Mouse (Mus musculus) spleen, adult 18-20 months (tissue): ENCODE measurements at regions not wholly inside any gene's neighbourhood (a gene's known extent, or its start where the extent isn't known, plus 50 kb on each side); places are given as distances from the start of the nearest gene placed in this dataset.
"Not testable (repeated sequence)": the region's sequence is repeated elsewhere in the genome, so short reads cannot be mapped to it uniquely, and the experiment has no call there.

Experiments used
- DNase-seq, 2 experiments: peaks; one replicate each; pipeline ENCODE4 v3.0.0; 2022; ENCODE audit warnings: mixed read lengths in 2 of 2

- no peak for DNase-seq
Measured at GRCm38 (mm10) chr16:30193294-30194261, 73.7 kb downstream of the Cpn2 start.

GRCm38 (mm10) chr16:30194836-30195235 lies 72.5 kb downstream of the Cpn2 start:
- DNase-seq: no peak

DNA sequence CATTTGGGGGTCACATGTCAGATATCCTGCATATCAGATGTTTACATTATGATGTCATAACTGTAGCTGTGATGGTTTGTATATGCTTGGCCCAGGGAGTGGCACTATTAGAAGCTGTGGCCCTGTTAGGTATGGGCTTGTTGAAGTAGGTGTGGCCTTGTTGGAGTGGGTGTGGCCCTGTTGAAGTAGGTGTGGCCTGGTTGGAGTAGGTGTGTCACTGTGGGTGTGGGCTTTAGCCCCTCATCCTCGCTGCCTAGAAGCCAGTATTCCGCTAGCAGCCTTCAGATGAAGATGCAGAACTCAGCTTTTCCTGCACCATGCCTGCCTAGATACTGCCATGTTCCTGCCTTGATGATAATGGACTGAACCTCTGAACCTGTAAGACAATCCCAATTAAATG lies 71.4 kb downstream of the Cpn2 start:
- DNase-seq: not testable (repeated sequence)

GRCm38 (mm10) chr16:30197351-30197750 lies 69.9 kb downstream of the Cpn2 start:
- no peak for DNase-seq

GRCm38 (mm10) chr16:30199836-30200235 lies 67.5 kb downstream of the Cpn2 start:
- DNase-seq: no peak

GRCm38 (mm10) chr16:30204144-30204543 lies 63.2 kb downstream of the Cpn2 start:
- no peak for DNase-seq

DNA sequence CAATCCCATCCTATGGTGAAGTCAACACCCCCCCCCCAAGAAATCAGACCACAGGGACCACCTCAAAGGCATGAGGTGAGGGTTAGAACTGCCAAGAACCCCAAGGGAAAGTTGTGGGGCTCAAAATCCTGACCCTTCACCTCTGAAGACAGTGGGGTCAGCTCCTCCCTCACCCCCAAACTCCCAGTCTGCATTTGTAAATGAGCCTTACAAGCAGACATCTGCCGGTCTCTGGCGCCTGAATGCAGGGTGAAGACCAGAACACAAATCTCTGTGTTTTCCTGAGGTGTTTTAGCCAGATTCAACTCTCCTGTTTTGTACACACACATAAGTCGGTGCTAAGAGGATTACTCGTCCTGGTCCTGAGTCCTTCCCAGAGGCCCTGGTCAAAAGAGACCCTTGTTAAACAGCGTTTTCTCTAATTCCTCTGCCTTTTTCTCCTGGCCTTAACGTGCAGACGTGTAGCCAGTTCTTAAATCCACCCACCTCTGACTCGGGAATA lies 61.9 kb downstream of the Cpn2 start:
- no peak for DNase-seq

DNA sequence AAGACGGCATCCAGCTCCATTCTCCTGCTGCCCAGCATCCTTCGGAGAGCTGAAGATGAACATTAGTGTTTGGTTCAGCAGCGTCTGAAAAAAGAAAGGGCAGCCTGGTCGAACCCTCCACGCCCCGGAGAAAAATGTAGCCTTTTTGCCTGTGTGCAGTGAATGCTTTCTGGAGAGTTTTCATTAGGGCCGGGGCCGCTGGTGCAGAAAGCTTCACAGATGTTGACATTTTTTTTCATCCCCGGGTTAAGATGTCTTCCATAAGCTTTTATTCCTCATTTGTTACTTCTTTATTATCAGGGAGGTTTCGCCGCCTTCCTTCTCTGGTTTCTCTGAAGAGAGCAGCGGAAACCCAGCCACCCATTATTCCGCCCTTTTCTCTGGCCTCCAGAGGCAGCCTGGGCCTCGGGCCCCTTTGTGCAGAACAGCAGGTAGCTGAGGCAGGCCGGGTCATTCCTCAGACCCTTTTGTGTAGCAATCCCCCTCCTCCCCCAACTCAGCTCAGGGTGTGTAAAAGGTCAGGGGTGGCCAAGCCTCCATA lies 61.4 kb downstream of the Cpn2 start:
- no peak for DNase-seq
